Mouse (Mus musculus) cerebellum, adult 11 months (tissue): ENCODE results near the gene Celsr3.

ENCODE experiments used
- DNase-seq: peaks from one replicate; pipeline ENCODE4 v3.0.0; 2022

Gene Celsr3

GRCm38 (mm10) chr9:108858792-108859527 lies 32.8 kb downstream of the Celsr3 start:
- no peak for DNase-seq
